Mouse (Mus musculus) lung, embryonic 16.5 days (tissue): ENCODE results near the gene Frmd5. TPM values are rescaled to one million over a fixed set of nuclear protein-coding genes. Genes with fewer than 3 reads are reported as not detected.

ENCODE experiments used
- ATAC-seq: fragments of 200-750 bp; cut with Nextera tagmentation; 2 replicates; pipeline ENCODE4 v1.8.0; 2017; ENCODE audit warnings: low read depth, mild to moderate bottlenecking, moderate library complexity
- H3K27ac ChIP-seq: fragments of 300-500 bp; sonication (generic); 2 replicates; pipeline ENCODE4 v1.5.1; 2014; ENCODE audit warnings: mild to moderate bottlenecking, control low read depth, low read length
- H3K27me3 ChIP-seq: fragments of 300-500 bp; sonication (generic); 2 replicates; pipeline ENCODE4 v1.6.1; 2014; ENCODE audit warnings: low read depth, low read length, mixed read lengths; ENCODE audit not compliant: control insufficient read depth, insufficient read depth
- H3K36me3 ChIP-seq: fragments of 300-500 bp; sonication (generic); 2 replicates; pipeline ENCODE4 v1.6.1; 2014; ENCODE audit warnings: low read length; ENCODE audit not compliant: control insufficient read depth, insufficient read depth
- H3K4me1 ChIP-seq: fragments of 300-500 bp; sonication (generic); replicated peaks from 2 replicates; pipeline ENCODE4 v1.6.1; 2014; ENCODE audit warnings: low read length, mixed read lengths; ENCODE audit not compliant: control insufficient read depth, insufficient read depth
- H3K4me2 ChIP-seq: fragments of 300-500 bp; sonication (generic); 2 replicates; pipeline ENCODE4 v1.6.1; 2014; ENCODE audit warnings: low read depth, low read length, control low read depth
- H3K4me3 ChIP-seq: fragments of 300-500 bp; sonication (generic); 2 replicates; pipeline ENCODE4 v1.5.1; 2014; ENCODE audit warnings: mild to moderate bottlenecking, low read length, control low read depth
- H3K9ac ChIP-seq: fragments of 300-500 bp; sonication (generic); 2 replicates; pipeline ENCODE4 v1.6.1; 2014; ENCODE audit warnings: low read length, control low read depth
- H3K9me3 ChIP-seq: fragments of 300-500 bp; sonication (generic); 2 replicates; pipeline ENCODE4 v1.6.1; 2016; ENCODE audit warnings: low read length; ENCODE audit not compliant: control insufficient read depth
- WGBS: fragments of 180-500 bp; shearing (Covaris S2); extraction: QIAGEN DNeasy Blood & Tissue Kit; methylation state at CpG from one replicate; pipeline ENCODE4 v1.1.7; 2014; 5-methylcytosine and 5-hydroxymethylcytosine counted together
- polyA plus RNA-seq: library from polyadenylated mRNA; unstranded; fragments of >200 nt; fragmentation: Nextera tagmentation; extraction: Ambion mirVana; gene quantifications from 2 replicates; pipeline ENCODE4 v1.2.1, GENCODE M21; 2015

The Frmd5 gene
- polyA plus RNA-seq, 1 experiment from 2014 or later, result 4.4 TPM

DNA sequence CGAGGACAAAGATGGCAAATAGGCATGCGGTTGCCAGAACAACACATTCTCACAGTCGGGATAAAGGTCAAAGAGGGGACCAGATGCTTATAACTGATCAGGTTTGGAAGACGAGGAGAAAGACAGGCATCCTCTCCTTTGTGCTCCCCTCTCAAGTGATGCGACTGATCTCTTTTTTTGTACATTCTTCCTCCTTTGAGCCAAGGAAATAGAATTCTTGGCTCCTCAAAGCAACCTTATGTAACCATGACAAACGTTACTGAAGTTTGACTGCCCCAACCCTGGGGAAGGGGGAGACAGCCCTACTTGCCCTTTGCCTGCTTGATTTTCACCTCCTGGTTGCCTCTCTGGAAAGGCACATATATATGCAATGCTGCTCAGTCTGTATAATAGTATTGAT is 51.8 kb downstream of the Frmd5 start:
- no peaks in the 10 kb centered on the region for H3K36me3 ChIP-seq
- no peak overlapping the region for H3K4me3 ChIP-seq
- no peak overlapping the region for H3K27ac ChIP-seq
- no peak for ATAC-seq
- H3K4me2 ChIP-seq, result no peak overlapping the region
- H3K4me1 ChIP-seq, result no peaks in the 10 kb centered on the region
- WGBS, result 53% methylated on average over 6 of the region's 6 CpGs
- H3K27me3 ChIP-seq, result no peaks in the 10 kb centered on the region
- no peaks in the 10 kb centered on the region for H3K9me3 ChIP-seq
- no peak overlapping the region for H3K9ac ChIP-seq

DNA sequence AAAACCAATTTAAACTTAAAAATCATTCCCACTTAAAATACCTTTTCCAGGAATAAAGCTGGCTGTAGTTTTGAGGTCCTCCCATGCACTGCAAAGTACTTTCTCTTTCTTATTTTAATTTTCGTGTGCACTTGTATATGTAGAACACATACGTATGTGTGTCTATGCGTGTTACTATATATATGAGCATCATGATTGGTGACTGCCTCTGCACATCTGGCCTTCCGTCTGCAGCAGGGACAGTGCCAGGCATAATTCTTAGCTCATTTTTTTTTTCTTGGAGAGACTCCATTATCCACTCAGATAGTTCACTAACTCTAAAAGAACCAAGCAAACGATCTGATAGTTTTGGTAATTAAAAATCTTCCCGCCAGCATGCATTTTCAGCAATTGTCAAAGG is 56.8 kb downstream of the Frmd5 start:
- ATAC-seq, result no peak
- H3K9me3 ChIP-seq, result no peaks in the 10 kb centered on the region
- 64% methylated on average over 6 of the region's 6 CpGs for WGBS

DNA sequence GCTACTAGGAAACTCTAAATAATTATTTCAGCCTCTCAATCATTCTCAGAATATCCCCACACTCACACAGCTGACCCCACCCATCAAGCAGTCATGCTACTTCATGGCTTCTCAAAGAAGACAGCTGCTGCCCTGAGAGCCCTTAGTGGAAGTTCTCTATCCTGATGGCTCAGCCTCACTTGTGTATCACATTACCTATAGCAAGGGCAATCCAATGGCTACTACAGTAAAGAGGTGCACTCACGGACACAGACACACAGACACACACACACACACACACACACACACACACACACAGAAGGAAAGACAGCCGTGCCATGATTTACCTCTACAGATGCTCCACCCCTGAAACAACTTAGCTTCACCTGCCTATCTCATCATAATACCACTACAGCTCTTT is 65.7 kb downstream of the Frmd5 start:
- Histone ChIP-seq H3K4me3 (no peak overlapping the region), H3K9me3 (no peaks in the 10 kb centered on the region), H3K36me3 (no peaks in the 10 kb centered on the region), H3K4me2 (no peak overlapping the region), H3K4me1 (no peaks in the 10 kb centered on the region), H3K9ac (no peak overlapping the region), H3K27ac (no peak overlapping the region), H3K27me3 (no peaks in the 10 kb centered on the region)
- WGBS, result 82% methylated on average over 2 of the region's 2 CpGs
- no peak for ATAC-seq

More for the DNA sequence above, 56.8 kb downstream of the Frmd5 start:
- Histone ChIP-seq H3K27me3 (no peaks in the 10 kb centered on the region), H3K4me1 (no peaks in the 10 kb centered on the region), H3K4me3 (no peak overlapping the region), H3K4me2 (no peak overlapping the region), H3K9ac (no peak overlapping the region), H3K36me3 (no peaks in the 10 kb centered on the region), H3K27ac (no peak overlapping the region)

DNA sequence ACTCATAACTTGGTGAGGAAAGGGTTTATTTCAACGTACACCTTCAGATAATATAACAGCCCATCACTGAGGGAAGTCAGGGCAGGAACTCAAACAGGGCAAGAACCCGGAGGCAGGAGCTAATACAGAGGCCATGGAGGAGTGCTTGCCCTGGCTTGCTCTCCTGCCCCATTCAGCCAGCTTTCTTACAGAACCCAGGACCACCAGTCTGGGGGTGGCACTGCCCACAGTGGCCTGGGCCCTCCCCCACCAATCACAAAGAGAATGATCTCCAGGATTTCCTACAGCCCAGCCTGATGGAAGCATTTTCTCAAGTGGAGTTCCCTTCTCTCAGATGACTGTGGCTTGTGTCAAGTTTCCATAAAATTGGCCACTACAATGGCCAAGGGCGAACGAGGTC is 67.5 kb downstream of the Frmd5 start:
- no peaks in the 10 kb centered on the region for H3K4me1 ChIP-seq
- WGBS, result 88% methylated on average over 4 of the region's 4 CpGs

DNA sequence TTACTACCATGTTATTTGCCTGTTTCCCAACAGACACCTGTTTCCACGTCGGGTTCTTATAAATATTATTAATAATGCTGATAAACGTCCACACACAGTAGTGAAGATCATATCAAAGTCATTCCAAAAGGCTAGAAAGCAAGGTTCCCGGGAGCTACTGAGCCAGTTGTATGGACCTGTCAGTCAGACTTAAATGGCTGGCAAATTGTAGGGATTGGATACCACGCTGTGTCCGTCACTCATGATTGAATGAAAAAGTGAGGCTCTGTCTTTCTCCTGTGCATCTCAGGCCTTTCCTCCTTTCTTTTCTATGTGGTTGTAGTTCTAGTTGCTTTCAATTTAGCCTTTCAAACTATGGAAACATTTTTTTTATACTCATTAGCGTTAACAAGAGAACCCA is 73.5 kb downstream of the Frmd5 start:
- Histone ChIP-seq H3K4me3 (no peak overlapping the region), H3K36me3 (no peaks in the 10 kb centered on the region), H3K9me3 (no peaks in the 10 kb centered on the region), H3K4me1 (no peaks in the 10 kb centered on the region), H3K9ac (no peak overlapping the region), H3K4me2 (no peak overlapping the region), H3K27ac (no peak overlapping the region), H3K27me3 (no peaks in the 10 kb centered on the region)
- no peak for ATAC-seq
- 75% methylated on average over 7 of the region's 7 CpGs for WGBS

More for the DNA sequence above, 67.5 kb downstream of the Frmd5 start:
- H3K36me3 ChIP-seq, result no peaks in the 10 kb centered on the region
- no peak for ATAC-seq
- H3K4me3 ChIP-seq, result no peak overlapping the region
- H3K27ac ChIP-seq, result no peak overlapping the region
- H3K9me3 ChIP-seq, result no peaks in the 10 kb centered on the region
- no peaks in the 10 kb centered on the region for H3K27me3 ChIP-seq
- no peak overlapping the region for H3K9ac ChIP-seq
- H3K4me2 ChIP-seq, result no peak overlapping the region

DNA sequence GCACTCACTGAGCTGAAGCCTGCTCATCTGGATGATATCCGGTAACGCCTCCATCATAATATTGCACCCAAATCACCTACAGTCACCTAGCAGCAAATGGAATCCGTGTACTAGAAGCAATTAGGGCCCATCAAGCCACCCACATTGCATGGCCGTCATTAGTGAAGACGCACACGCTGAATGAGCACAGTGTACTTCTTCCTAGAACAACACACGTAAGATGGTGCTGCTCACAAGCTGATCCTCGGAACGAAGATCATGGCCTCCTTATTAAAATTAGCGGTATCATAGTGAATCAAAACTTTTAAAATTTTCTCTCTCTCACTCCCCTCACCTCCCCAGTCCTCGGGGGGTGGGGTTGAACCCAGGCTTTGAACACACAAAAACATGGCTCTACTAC is 76.4 kb downstream of the Frmd5 start:
- no peak overlapping the region for H3K9ac ChIP-seq
- H3K4me1 ChIP-seq, result no peaks in the 10 kb centered on the region
- no peak overlapping the region for H3K27ac ChIP-seq
- H3K27me3 ChIP-seq, result no peaks in the 10 kb centered on the region
- no peaks in the 10 kb centered on the region for H3K9me3 ChIP-seq
- H3K36me3 ChIP-seq, result no peaks in the 10 kb centered on the region
- no peak overlapping the region for H3K4me2 ChIP-seq
- H3K4me3 ChIP-seq, result no peak overlapping the region
- ATAC-seq, result no peak
- WGBS, result 94% methylated on average over 11 of the region's 11 CpGs

DNA sequence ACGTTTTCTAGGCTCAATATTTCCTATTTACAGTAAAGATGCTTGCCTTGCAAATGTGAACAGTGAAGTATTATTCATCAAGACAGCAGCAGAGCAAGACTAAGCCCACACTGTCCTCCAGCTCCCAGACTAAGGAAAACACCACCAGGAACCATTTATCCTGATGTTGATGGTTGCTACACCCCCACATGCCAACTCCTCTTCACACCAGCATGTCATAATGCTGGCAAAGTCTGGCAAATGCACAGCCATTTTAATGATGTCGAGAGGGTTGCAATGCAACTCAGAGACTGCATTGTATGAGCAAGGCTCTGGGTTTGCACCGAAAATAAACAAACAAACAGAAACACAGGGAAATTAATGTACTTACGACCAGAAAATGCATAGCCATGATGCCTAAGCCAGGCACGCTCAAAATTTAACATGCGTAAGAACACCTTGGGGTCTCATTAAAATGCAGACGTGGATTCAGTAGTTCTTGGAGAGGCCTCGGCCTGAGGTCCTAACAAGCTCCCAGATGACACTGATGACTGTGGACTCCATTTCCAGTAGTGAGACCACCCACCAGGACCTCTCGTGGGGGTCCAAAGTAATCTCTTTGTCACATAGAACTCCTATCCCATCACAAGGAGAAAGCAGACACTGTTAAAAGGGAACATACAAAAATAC is 77.8 kb downstream of the Frmd5 start:
- Histone ChIP-seq H3K4me3 (no peak overlapping the region), H3K36me3 (no peaks in the 10 kb centered on the region), H3K9me3 (no peaks in the 10 kb centered on the region), H3K9ac (no peak overlapping the region), H3K27ac (no peak overlapping the region), H3K4me1 (no peaks in the 10 kb centered on the region), H3K27me3 (no peaks in the 10 kb centered on the region), H3K4me2 (no peak overlapping the region)
- no peak for ATAC-seq
- WGBS, result 70% methylated on average over 9 of the region's 9 CpGs

DNA sequence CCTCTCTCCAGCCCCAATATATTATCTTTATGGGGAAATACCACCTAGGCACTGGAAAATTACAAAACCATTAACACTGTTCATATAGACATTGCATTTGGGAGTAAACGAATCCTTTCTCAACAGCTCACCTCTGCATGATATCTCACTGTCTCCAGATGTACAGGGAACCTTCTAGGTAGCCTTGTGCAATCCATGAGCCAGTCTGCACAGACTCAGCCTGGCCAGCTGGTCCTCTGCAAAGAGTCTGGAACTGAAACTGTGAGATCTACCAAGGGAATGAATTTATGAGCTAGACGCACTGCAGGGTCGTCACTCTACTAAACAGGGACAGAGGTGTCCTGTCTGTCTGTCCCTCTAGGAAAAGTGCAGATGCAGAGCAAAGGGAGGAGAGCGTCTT is 82.0 kb downstream of the Frmd5 start:
- no peak overlapping the region for H3K4me3 ChIP-seq
- no peaks in the 10 kb centered on the region for H3K4me1 ChIP-seq
- H3K4me2 ChIP-seq, result no peak overlapping the region
- no peaks in the 10 kb centered on the region for H3K27me3 ChIP-seq
- WGBS, result 73% methylated on average over 4 of the region's 4 CpGs
- no peak for ATAC-seq
- no peaks in the 10 kb centered on the region for H3K9me3 ChIP-seq
- H3K36me3 ChIP-seq, result no peaks in the 10 kb centered on the region
- H3K9ac ChIP-seq, result no peak overlapping the region
- H3K27ac ChIP-seq, result no peak overlapping the region

DNA sequence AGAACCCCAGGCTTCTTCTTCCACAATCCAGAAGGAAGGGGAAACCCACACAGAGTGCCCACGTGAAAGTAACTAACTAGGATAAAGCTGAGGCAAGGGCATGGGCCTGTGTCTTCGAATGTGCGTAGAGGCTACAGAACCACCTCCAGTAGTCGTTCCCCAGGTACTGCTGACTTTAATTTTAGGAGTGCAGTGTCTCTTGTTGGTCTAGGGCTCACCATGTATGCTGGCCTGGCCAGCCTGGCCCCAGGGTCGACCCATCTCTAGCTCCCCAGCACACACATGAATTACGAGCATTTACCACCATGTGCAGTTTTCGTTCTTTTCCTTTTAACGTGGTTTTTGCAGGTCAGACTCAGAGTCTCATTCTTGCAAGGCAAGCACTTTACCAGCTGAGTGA is 83.1 kb downstream of the Frmd5 start:
- Histone ChIP-seq H3K27me3 (no peaks in the 10 kb centered on the region), H3K36me3 (no peaks in the 10 kb centered on the region), H3K4me3 (no peak overlapping the region), H3K9me3 (no peaks in the 10 kb centered on the region), H3K4me1 (no peaks in the 10 kb centered on the region), H3K27ac (no peak overlapping the region), H3K4me2 (no peak overlapping the region), H3K9ac (no peak overlapping the region)
- 78% methylated on average over 8 of the region's 8 CpGs for WGBS
- ATAC-seq, result no peak

DNA sequence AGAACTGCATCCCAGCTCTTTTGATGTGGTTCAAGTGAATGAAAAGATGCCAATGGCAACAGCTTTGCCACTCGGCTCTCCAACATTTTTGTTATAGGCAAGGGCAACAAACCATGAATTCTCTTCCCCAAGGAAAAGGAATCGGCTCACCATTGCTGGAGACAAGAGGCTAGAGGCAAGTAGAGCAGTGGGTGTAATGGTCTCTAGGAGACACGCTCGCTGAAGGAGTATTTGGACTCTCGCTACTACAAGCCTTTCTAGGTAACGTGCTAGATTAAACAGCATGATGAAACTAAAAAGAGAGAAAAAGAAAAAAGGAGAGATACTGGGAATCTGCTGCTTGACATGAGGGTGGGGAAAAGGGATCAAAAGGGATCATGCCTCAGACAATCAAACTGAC is 87.9 kb downstream of the Frmd5 start:
- H3K9me3 ChIP-seq, result no peaks in the 10 kb centered on the region
- no peaks in the 10 kb centered on the region for H3K4me1 ChIP-seq
- 76% methylated on average over 6 of the region's 6 CpGs for WGBS
- no peak for ATAC-seq
- H3K36me3 ChIP-seq, result no peaks in the 10 kb centered on the region
- no peaks in the 10 kb centered on the region for H3K27me3 ChIP-seq
- no peak overlapping the region for H3K4me2 ChIP-seq
- no peak overlapping the region for H3K27ac ChIP-seq
- no peak overlapping the region for H3K4me3 ChIP-seq
- no peak overlapping the region for H3K9ac ChIP-seq
